Mouse (Mus musculus) heart, embryonic 10.5 days (tissue): Measurements from ENCODE around the gene Msantd2. TPM values are rescaled to one million over a fixed set of nuclear protein-coding genes. Genes with fewer than 3 reads are reported as not detected.
A peak's percentile ranks its signal among the peaks of the same experiment; 100 is the strongest.

Experiments used
- DNase-seq: peaks from one replicate; pipeline ENCODE4 v3.0.0-alpha.2; 2017; ENCODE audit warnings: low spot score
- H3K27ac ChIP-seq: fragments of 300-500 bp; sonication (generic); 2 replicates; pipeline ENCODE4 v1.5.1; 2016; ENCODE audit warnings: mild to moderate bottlenecking
- H3K27me3 ChIP-seq: fragments of 300-500 bp; sonication (generic); 2 replicates; pipeline ENCODE4 v1.6.1; 2016; ENCODE audit warnings: mild to moderate bottlenecking; ENCODE audit not compliant: poor library complexity, insufficient read depth, severe bottlenecking
- H3K36me3 ChIP-seq: fragments of 300-500 bp; sonication (generic); 2 replicates; pipeline ENCODE4 v1.6.1; 2016; ENCODE audit warnings: mild to moderate bottlenecking, moderate library complexity
- H3K4me1 ChIP-seq: fragments of 300-500 bp; sonication (generic); 2 replicates; pipeline ENCODE4 v1.6.1; 2016; ENCODE audit warnings: mild to moderate bottlenecking
- H3K4me3 ChIP-seq: fragments of 300-500 bp; sonication (generic); 2 replicates; pipeline ENCODE4 v1.5.1; 2016; ENCODE audit warnings: mild to moderate bottlenecking, moderate library complexity
- H3K9me3 ChIP-seq: fragments of 300-500 bp; sonication (generic); 2 replicates; pipeline ENCODE4 v1.6.1; 2016; ENCODE audit warnings: mild to moderate bottlenecking, moderate library complexity
- WGBS: fragments of 180-500 bp; shearing (Covaris S2); methylation state at CpG from one replicate; pipeline ENCODE4 v1.1.7; 2016; 5-methylcytosine and 5-hydroxymethylcytosine counted together
- polyA plus RNA-seq: library from polyadenylated mRNA; unstranded; fragments of >200 nt; fragmentation: Nextera tagmentation; extraction: Ambion mirVana; gene quantifications from 2 replicates; pipeline ENCODE4 v1.2.1, GENCODE M21; 2016

Msantd2 gene
- polyA plus RNA-seq, 1 experiment from 2014 or later = 23.8 TPM

- no peak for DNase-seq
- WGBS = 65% methylated on average over 3 of the region's 3 CpGs
- Histone ChIP-seq H3K27me3 (peaks cover 3% of the 10 kb centered on the region; the same call in 1 of the 2 replicates), H3K27ac (no peak overlapping the region), H3K36me3 (no peaks in the 10 kb centered on the region), H3K4me3 (no peak overlapping the region), H3K4me1 (no peaks in the 10 kb centered on the region), H3K9me3 (no peaks in the 10 kb centered on the region)
Measured at GRCm38 (mm10) chr9:37473611-37474125, 15.5 kb upstream of the Msantd2 start.

GRCm38 (mm10) chr9:37474923-37475322 lies 14.2 kb upstream of the Msantd2 start:
- no peak for DNase-seq
- H3K4me3 ChIP-seq = no peak overlapping the region
- H3K9me3 ChIP-seq = no peaks in the 10 kb centered on the region
- WGBS = 84% methylated on average over 7 of the region's 7 CpGs
- no peaks in the 10 kb centered on the region for H3K4me1 ChIP-seq
- H3K27me3 ChIP-seq = peaks cover 3% of the 10 kb centered on the region; the same call in 1 of the 2 replicates
- no peak overlapping the region for H3K27ac ChIP-seq
- H3K36me3 ChIP-seq = no peaks in the 10 kb centered on the region

GRCm38 (mm10) chr9:37485146-37485545 lies 4.0 kb upstream of the Msantd2 start:
- H3K27me3 ChIP-seq = no peaks in the 10 kb centered on the region
- peaks cover 12% of the 10 kb centered on the region for H3K4me1 ChIP-seq
- WGBS = 56% methylated on average over 5 of the region's 5 CpGs
- H3K36me3 ChIP-seq = no peaks in the 10 kb centered on the region
- DNase-seq = no peak
- no peaks in the 10 kb centered on the region for H3K9me3 ChIP-seq
- H3K27ac ChIP-seq = no peak overlapping the region
- no peak overlapping the region for H3K4me3 ChIP-seq

GRCm38 (mm10) chr9:37488041-37488440 lies 1.1 kb upstream of the Msantd2 start:
- DNase-seq = no peak
- peaks cover 2% of the 10 kb centered on the region; the same call in 1 of the 2 replicates for H3K36me3 ChIP-seq
- no peaks in the 10 kb centered on the region for H3K27me3 ChIP-seq
- H3K4me1 ChIP-seq = peaks cover 19% of the 10 kb centered on the region
- H3K4me3 ChIP-seq = peak overlapping the region; percentile 99
- H3K27ac ChIP-seq = peak overlapping the region; percentile 99
- WGBS = 37% methylated on average over 4 of the region's 4 CpGs
- H3K9me3 ChIP-seq = no peaks in the 10 kb centered on the region

- no peaks in the 10 kb centered on the region for H3K27me3 ChIP-seq
- peaks cover 13% of the 10 kb centered on the region for H3K36me3 ChIP-seq
- peaks cover 19% of the 10 kb centered on the region for H3K4me1 ChIP-seq
- 0% methylated on average over 73 of the region's 75 CpGs for WGBS
- H3K27ac ChIP-seq = peak overlapping the region; percentile 99
- peak overlapping the region; percentile 99 for H3K4me3 ChIP-seq
- peak; percentile 86 for DNase-seq
- no peaks in the 10 kb centered on the region for H3K9me3 ChIP-seq
Measured at GRCm38 (mm10) chr9:37489446-37490120, 464 bp downstream of the Msantd2 start.

GRCm38 (mm10) chr9:37495761-37496160 lies 6.6 kb downstream of the Msantd2 start:
- Histone ChIP-seq H3K9me3 (no peaks in the 10 kb centered on the region), H3K4me3 (no peak overlapping the region), H3K27ac (no peak overlapping the region), H3K36me3 (peaks cover 16% of the 10 kb centered on the region), H3K4me1 (peaks cover 9% of the 10 kb centered on the region), H3K27me3 (no peaks in the 10 kb centered on the region)
- WGBS = 63% methylated on average over 3 of the region's 3 CpGs
- DNase-seq = no peak

- Histone ChIP-seq H3K27me3 (no peaks in the 10 kb centered on the region), H3K4me1 (peaks cover 7% of the 10 kb centered on the region; the same call in 1 of the 2 replicates), H3K4me3 (no peak overlapping the region), H3K27ac (no peak overlapping the region), H3K36me3 (peaks cover 16% of the 10 kb centered on the region), H3K9me3 (no peaks in the 10 kb centered on the region)
- DNase-seq = no peak
Measured at GRCm38 (mm10) chr9:37496325-37496724, 7.2 kb downstream of the Msantd2 start.

GRCm38 (mm10) chr9:37500201-37500600 lies 11.1 kb downstream of the Msantd2 start:
- 0 out of 2 replicates have a peak, but pooled peaks cover 5% of the 10 kb centered on the region for H3K36me3 ChIP-seq
- WGBS = 60% methylated on average over 3 of the region's 3 CpGs
- no peak overlapping the region for H3K27ac ChIP-seq
- no peak overlapping the region for H3K4me3 ChIP-seq
- H3K27me3 ChIP-seq = no peaks in the 10 kb centered on the region
- H3K9me3 ChIP-seq = no peaks in the 10 kb centered on the region
- H3K4me1 ChIP-seq = peaks cover 7% of the 10 kb centered on the region; the same call in 1 of the 2 replicates
- DNase-seq = no peak

- Histone ChIP-seq H3K9me3 (no peaks in the 10 kb centered on the region), H3K27ac (no peak overlapping the region), H3K4me1 (peaks cover 7% of the 10 kb centered on the region; the same call in 1 of the 2 replicates), H3K36me3 (0 out of 2 replicates have a peak, but pooled peaks cover 3% of the 10 kb centered on the region), H3K4me3 (no peak overlapping the region), H3K27me3 (no peaks in the 10 kb centered on the region)
- no peak for DNase-seq
- WGBS = 95% methylated on average over 1 of the region's 1 CpGs
Measured at GRCm38 (mm10) chr9:37501170-37501569, 12.1 kb downstream of the Msantd2 start.

- Histone ChIP-seq H3K9me3 (no peaks in the 10 kb centered on the region), H3K36me3 (0 out of 2 replicates have a peak, but pooled peaks cover 3% of the 10 kb centered on the region), H3K4me1 (peaks cover 7% of the 10 kb centered on the region; the same call in 1 of the 2 replicates), H3K27ac (no peak overlapping the region), H3K4me3 (no peak overlapping the region), H3K27me3 (no peaks in the 10 kb centered on the region)
- DNase-seq = no peak
Measured at GRCm38 (mm10) chr9:37504348-37504747, 15.2 kb downstream of the Msantd2 start.

- H3K4me1 ChIP-seq = no peaks in the 10 kb centered on the region
Measured at GRCm38 (mm10) chr9:37506023-37506422, 16.9 kb downstream of the Msantd2 start.

GRCm38 (mm10) chr9:37512097-37512496 lies 23.0 kb downstream of the Msantd2 start:
- H3K4me3 ChIP-seq = no peak overlapping the region
- H3K36me3 ChIP-seq = no peaks in the 10 kb centered on the region
- no peak overlapping the region for H3K27ac ChIP-seq
- H3K9me3 ChIP-seq = no peaks in the 10 kb centered on the region
- H3K27me3 ChIP-seq = no peaks in the 10 kb centered on the region
- 92% methylated on average over 2 of the region's 2 CpGs for WGBS
- DNase-seq = no peak
- H3K4me1 ChIP-seq = peaks cover 9% of the 10 kb centered on the region; the same call in 1 of the 2 replicates

More at GRCm38 (mm10) chr9:37506023-37506422, 16.9 kb downstream of the Msantd2 start:
- 98% methylated on average over 1 of the region's 1 CpGs for WGBS
- Histone ChIP-seq H3K9me3 (no peaks in the 10 kb centered on the region), H3K36me3 (0 out of 2 replicates have a peak, but pooled peaks cover 3% of the 10 kb centered on the region), H3K27ac (no peak overlapping the region), H3K27me3 (no peaks in the 10 kb centered on the region), H3K4me3 (no peak overlapping the region)
- DNase-seq = no peak

GRCm38 (mm10) chr9:37514456-37514855 lies 25.3 kb downstream of the Msantd2 start:
- no peak for DNase-seq
- WGBS = 80% methylated on average over 3 of the region's 3 CpGs

More at GRCm38 (mm10) chr9:37514456-37514855, 25.3 kb downstream of the Msantd2 start:
- no peaks in the 10 kb centered on the region for H3K27me3 ChIP-seq
- no peak overlapping the region for H3K4me3 ChIP-seq
- no peaks in the 10 kb centered on the region for H3K9me3 ChIP-seq
- peaks cover 5% of the 10 kb centered on the region; the same call in 1 of the 2 replicates for H3K36me3 ChIP-seq
- H3K27ac ChIP-seq = no peak overlapping the region
- H3K4me1 ChIP-seq = peaks cover 15% of the 10 kb centered on the region; the same call in 1 of the 2 replicates
